Mouse (Mus musculus) left cerebral cortex, postnatal 25 days (tissue): ENCODE data around the gene Arid3a. TPM values are rescaled to one million over a fixed set of nuclear protein-coding genes. Genes with fewer than 3 reads are reported as not detected.

ENCODE experiments used
- DNase-seq, 2 experiments: peaks; one replicate each; pipeline ENCODE4 v3.0.0; 2022; ENCODE audit warnings: low spot score in 2 of 2, mixed read lengths in 1 of 2
- intact Hi-C: fragments of 180-260 bp; cut with DNase I; formaldehyde crosslinking; loops from one replicate; pipeline ENCODE4 v1.15.1; 2025
- total RNA-seq, 2 experiments: library from RNA; stranded (reverse); gene quantifications; 2 replicates each; pipeline ENCODE4 v1.2.3; 2021

The Arid3a gene
- total RNA-seq, 2 experiments from 2014 or later, result 5.4 to 8.6 TPM

DNA sequence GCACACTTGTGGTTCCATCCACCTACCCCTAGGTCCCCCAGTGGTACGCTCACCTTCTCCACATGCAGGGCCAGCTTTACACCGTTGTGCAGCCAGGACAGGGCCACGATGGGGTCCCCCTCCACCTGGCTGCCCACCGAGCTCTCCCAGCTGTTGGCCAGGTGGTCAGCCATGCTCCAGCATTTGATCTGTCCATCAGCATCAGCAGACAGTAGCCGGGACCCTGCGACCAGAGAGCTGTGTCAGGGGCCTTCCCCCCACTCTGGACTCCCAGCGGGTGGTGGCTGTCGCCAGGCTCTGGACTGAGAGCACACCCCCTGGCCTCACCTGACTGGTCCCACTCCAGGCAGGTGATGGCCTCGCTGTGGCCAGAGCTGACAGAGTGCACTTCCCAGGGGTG, 20.1 kb upstream of the Arid3a start:
- intact Hi-C loops, result no loop called here
- no peak for DNase-seq

DNA sequence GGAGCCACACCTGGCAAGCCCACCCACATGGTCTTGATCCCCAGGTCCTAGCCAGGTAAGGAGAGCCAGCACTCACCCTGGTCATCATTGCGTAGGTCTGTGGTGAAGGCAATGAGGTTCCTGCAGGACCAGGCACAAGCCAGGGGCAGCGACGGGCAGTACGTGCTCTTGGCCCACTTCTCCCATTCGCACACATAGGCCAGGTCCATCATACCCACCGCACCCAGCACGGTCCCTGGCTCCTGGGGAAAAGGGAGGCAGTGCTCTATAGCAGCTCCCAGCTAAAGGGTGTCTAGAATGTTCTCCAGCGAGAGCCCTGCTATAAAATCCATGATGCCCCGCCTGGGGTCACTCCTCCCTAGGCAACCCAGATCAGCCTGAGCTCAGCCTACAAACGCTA, 19.4 kb upstream of the Arid3a start:
- DNase-seq, result no peak
- intact Hi-C loops, result no loop called here

- intact Hi-C loops, result no loop called here
Observed at GRCm38 (mm10) chr10:79908167-79909091, 18.4 kb upstream of the Arid3a start, which contains the start of gene Med16. TSS of gene Med16 (minus strand) at chr10:79908923.

DNA sequence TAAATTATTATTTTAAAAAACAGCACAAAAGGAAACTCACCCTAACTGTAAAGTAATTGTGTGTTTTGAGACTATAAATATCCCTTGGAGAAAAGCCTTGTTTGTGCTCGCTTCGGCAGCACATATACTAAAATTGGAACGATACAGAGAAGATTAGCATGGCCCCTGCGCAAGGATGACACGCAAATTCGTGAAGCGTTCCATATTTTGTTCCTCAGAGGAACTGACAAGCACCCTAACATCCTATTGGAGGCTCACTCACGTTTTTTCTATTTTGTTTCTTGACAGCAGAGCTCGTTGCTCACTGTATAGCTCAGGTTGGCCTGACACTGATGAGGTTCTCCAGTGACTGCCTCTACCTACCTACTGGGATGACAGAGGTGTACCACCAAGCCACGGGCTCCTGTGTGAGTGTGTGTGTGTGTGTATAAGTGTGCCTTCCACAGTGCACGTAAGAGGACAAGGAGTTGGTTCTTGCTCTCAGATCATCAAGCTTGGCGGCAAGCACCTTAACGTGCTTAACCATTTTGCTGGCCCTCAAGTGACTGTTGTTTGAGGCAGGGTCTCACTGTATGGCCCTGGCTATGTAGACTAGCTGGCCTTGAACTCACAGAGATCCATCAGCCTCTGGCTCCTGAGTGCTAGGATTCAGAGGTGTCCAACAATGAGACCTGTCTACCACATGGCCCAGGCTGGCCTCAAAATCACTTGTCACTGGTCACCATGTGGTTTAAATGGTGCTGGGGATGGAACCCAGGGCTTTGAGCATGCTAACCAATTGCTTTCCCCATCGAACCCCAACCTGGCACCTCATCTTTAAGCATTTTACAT, 17.5 kb upstream of the Arid3a start:
- intact Hi-C loops, result no loop called here
- DNase-seq, result peak; percentile 56 to 87

More at GRCm38 (mm10) chr10:79908167-79909091, 18.4 kb upstream of the Arid3a start, which contains the start of gene Med16:
- DNase-seq, result peak; percentile 93 to 96

- no peak for DNase-seq
- intact Hi-C loops, result no loop called here
Observed at GRCm38 (mm10) chr10:79910556-79910955, 16.3 kb upstream of the Arid3a start, which contains the start of gene Gm26602. TSS of gene Gm26602 (plus strand) at chr10:79910856.

GRCm38 (mm10) chr10:79912412-79912811, 14.4 kb upstream of the Arid3a start:
- no peak for DNase-seq
- intact Hi-C loops, result no loop called here

- DNase-seq, result no peak
- intact Hi-C loops, result no loop called here
Observed at GRCm38 (mm10) chr10:79914131-79914947, 12.5 kb upstream of the Arid3a start.

- intact Hi-C loops, result no loop called here
Observed at GRCm38 (mm10) chr10:79914948-79915596, 11.8 kb upstream of the Arid3a start.

DNA sequence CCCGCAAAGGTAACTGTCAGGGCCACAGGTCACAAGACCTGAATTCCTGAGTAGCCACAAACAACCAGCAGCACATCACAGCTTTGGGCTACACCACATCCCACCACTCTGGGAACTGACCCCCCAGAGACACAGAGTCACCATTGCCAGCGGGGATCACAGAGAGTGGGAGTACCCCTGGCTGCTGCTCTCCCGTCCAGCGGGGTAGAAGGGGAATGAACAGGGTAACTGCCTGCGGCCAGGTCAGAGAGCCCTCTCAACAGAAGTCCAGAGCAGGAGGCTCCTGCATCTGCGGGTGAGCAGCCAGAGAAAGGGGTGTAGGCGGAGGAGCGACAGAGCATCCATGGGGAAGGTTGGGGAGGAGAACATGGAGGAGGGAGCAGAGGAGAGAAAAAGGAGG, 10.8 kb upstream of the Arid3a start:
- intact Hi-C loops, result no loop called here
- DNase-seq, result peak in 1 of 2 experiments; percentile 53

More at GRCm38 (mm10) chr10:79914948-79915596, 11.8 kb upstream of the Arid3a start:
- no peak for DNase-seq

DNA sequence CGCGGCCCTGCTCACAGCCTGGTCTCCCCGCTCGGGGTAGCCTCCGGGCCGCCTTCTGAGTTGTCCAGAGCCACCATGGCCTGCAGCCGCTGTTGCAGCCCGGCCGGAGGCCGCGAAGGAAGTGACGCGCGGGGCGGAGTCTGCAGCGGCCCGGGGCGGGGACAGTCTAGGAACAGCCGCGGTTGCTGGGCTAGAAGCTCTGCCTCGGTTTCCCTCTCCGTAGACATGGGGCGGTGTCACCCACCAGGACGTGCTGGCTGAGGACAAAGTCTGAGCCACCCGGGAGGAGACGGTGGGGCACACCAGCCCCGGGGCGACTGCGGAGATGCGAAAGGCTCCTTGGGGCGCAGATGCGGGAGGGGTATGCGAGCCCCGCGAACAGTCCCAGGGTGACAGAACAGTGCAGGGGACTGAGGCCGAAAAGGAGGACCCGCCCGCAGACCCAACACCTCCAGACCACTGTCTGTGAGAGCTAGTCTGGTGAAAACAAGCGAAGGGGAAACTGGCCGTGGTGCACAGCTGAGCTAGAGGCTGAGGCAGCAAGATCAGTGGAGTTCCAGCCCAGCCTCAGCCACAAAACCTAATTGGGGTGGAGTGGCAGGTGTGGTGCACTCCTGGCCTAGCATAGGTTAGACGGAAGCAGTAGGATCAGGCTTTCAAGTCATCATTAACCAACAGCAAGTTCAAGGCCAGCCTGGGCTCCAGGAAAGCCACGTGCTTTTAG, 9.9 kb upstream of the Arid3a start, which contains the start of gene Kiss1r:
Gene Kiss1r (plus strand): TSS at position 164 of the 724 bp plus-strand sequence.
- intact Hi-C loops, result no loop called here
- DNase-seq, result peak; percentile 85 to 86

- no peak for DNase-seq
- intact Hi-C loops, result no loop called here
Observed at GRCm38 (mm10) chr10:79917532-79918100, 9.2 kb upstream of the Arid3a start.

DNA sequence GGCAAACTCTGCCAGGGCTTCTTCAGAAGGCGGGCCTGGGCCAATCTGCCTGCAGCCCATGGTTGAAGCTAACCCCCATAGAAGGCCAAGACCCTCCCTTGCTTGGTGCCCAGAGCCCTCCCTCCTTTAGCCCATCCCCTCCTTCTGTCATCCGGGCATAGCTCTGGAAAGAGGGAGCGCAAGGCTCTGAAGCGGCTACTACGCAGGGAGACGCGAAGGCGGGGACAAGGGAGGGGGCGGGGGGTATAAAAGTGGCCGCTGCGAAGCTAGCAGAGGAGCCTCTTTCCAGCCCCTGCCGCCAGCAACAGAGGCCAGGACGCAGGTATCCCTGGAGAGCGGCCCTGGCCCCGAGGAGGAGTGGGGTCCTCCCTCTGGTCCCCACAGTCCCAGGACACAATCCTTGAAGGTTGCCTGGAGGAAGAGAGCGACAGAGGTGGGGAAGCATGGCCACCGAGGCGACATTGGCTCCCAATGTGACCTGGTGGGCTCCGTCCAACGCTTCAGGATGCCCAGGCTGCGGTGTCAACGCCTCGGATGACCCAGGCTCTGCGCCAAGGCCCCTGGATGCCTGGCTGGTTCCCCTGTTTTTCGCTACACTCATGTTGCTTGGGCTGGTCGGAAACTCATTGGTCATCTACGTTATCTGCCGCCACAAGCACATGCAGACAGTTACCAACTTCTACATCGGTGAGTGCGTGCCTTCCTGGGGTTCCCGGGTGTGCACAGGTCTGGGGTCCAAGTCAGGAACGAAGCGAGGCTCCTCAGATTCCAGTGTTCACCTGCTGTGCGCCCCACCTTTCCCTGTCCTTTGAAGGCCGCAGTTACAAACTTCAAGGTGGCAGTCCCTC, 8.4 kb upstream of the Arid3a start:
- no peak for DNase-seq
- intact Hi-C loops, result no loop called here

- intact Hi-C loops, result no loop called here
- no peak for DNase-seq
Observed at GRCm38 (mm10) chr10:79919251-79919849, 7.5 kb upstream of the Arid3a start.

DNA sequence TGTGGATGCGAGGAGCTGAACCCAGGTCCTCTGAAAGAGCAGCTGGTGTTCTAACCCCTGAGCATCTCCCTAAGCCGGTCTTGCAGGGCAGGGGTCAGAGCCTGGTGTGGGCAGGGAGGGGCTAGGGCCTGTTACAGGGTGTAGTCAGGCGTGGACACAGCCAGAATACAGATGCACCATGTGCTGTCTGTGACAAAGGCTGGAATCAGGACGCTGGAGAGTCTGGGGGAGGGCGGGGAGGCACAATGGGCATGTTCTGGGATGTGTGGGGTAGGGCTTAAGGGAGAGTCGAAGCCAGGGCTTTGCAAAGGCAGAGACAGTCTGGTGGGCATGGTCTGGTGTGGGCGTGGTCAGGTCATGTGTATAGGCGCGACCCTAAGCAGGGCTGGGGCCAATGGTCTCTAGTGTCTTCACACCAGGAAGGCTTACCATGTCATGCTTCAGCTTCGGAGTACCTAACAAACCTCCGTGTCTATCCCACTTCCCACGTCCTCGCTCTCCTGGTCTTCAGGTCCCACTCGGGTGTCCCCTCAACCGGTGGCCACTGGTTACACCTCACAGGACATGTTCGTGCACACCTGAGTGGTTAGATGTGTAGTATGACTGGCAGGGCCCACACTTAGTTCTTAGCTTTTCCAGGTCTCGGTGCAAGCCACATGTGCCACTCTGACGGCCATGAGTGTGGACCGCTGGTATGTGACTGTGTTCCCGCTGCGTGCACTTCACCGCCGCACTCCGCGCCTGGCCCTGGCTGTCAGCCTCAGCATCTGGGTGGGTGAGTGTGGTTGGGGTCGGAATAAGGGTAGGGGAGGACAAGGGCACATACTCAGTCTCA, 6.6 kb upstream of the Arid3a start:
- intact Hi-C loops, result no loop called here
- no peak for DNase-seq

GRCm38 (mm10) chr10:79920958-79921535, 5.8 kb upstream of the Arid3a start, which contains the start of gene R3hdm4:
TSS of gene R3hdm4 (minus strand) at chr10:79921208.
- intact Hi-C loops, result no loop called here
- no peak for DNase-seq
